Mouse (Mus musculus) megakaryocyte-erythroid progenitor cell, adult 5 weeks (primary cell): ENCODE data around the gene Adgrl1. TPM values are rescaled to one million over a fixed set of nuclear protein-coding genes. Genes with fewer than 3 reads are reported as not detected.

ENCODE experiments used
- polyA plus RNA-seq: library from polyadenylated mRNA; stranded (reverse); fragments of >175 nt; gene quantifications from 2 replicates; pipeline ENCODE4 v1.2.3, GENCODE M21; 2012

The Adgrl1 gene
- 12.8 and 26.7 TPM in 2 replicates for polyA plus RNA-seq

DNA sequence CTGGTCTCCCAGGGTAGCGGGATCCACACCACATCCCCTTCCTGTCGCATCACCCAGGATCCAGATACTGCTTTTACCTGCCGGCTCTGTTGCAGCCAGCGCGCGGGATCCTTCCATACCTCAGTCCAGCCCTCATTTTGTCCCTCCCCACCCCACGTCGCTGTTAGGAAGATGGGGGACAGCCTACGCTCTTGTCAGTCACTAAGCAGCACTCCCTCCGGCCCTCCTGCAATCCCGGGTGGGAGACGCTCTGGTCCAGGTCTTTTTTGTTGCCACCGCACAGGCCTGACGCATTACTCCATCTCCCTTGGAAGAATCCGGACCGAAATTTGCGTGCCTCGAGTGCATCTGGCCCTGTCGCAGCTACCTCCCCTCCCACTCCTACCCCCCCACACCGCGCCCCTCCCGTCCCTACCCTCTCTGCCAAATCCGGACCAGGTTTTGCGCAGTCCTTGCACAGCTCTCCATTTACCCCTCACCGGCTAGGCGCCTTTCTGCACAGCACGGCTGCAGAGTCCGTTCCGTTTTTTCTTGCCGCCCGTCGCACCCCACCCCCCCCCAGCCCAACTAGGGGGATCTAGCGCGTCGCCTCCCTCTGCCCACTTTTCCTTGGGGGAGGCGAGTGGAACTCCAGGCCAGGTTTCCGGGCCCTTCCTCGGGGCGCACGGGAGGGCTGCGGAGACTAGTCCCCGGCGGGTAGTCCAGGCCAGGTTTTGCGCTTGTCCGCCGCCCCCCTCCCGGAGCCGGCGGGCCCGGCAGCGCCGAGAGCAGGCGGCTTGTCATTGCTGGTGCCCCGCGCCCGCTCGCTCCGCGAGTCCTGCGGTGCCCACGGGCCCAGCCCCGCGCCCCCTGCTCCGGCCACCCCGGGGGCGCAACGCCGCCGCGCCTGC, at the start of gene Adgrl1:
Gene Adgrl1, plus strand, starts transcription at position 743 of the 890 bp plus-strand sequence.

DNA sequence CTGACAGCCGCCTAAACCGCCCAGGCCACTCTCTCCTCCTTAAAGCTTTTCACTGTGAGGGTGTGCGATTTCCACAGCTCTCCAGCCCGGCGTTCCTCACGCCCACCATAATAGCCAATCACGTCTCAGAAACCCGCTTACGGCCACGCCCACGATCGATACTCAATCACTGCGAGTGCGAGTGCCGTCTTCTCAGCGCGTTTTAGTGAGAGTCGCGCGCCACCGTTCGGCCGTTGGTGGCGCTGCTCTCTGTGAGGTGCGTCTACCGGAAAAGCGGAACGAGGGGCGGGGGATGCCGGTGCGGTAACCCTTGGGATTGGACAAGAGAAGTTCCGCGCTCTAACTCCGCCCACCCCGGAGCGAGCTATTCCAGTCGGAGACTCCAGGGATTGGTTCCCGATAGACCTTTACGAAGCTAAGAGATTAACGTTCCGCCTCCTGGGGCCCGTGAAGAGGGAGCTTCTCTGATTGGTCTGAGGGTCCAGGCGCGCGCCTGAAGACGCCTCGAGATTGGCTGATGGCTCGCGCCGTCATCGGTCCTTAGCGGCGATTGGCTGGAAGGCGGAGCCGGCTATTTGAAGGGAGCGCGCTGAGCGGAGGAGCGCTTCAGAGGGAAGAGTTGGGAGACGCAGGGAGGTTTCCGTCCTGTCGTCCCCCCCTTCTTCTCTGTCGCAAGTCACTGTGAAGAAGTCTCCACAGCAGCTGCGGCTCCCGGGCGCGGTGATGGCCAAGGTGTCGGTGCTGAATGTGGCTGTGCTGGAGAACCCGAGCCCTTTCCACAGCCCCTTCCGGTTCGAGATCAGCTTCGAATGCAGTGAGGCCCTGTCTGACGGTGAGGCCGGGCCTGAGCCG, 55.4 kb downstream of the Adgrl1 start, which contains the start of the genes Gm10644 and Asf1b:
Gene Gm10644, minus strand, starts transcription at position 100 of the 852 bp plus-strand sequence.
Gene Asf1b, plus strand, starts transcription at position 402 of the 852 bp plus-strand sequence.

DNA sequence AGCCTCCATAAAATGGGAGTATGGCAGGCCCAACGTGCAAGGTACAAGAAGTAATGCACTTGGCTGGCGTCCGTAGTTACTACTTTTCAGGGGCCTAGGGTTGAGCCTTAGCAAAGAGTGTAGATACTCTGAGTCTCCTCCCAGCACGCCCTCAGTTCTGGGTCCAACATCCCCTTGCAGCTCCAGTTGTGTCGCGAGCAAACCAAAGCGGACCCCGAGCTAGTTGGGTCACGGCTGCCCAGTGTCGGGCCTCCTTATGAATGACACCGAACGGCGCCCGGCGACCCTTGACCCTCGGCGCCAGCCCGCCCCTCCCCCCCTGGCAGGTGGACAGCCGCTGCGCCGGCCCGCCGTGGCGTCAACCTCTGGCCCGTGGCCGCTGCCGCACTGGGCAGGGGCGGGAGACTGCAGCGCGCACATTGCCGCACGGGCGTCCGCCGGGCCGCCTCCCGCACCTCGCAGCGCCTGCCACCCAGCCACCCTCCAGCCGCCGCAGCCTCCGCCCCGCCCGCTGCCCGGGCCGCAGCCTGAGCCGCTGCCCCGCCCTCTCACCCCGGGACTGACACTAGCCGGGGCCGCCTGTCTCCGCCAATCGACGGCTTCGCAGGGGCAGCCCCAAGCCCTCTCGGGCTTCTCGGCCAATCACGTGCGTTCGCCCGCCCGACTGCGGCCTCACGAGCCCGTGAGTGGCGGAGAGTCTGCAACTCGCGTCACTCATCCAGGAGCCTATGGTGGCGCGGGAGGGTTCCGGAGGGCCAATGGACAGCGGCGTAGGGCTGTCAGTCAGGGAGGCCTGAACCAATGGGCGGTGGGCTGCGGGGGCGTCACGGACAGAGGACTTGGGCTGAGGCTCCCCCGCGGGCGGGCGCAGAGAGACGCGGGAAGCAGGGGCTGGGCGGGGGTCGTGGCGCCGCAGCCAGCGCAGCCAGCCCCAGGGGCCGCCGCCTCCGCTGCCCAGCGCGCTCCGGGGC, 72.5 kb downstream of the Adgrl1 start, which contains the start of gene Prkaca:
Gene Prkaca, plus strand, starts transcription at position 844 of the 971 bp plus-strand sequence.

Other genes starting within 250 kb of the Adgrl1 start
- gene Gipc1, start 247.4 kb upstream of the Adgrl1 start, polyA plus RNA-seq, result 107 and 120 TPM in 2 replicates
- gene Ptger1, start 233.4 kb upstream of the Adgrl1 start, polyA plus RNA-seq, result 0.29 and 0.31 TPM in 2 replicates
- 135 and 146 TPM in 2 replicates for gene Pkn1, start 200.9 kb upstream of the Adgrl1 start, polyA plus RNA-seq
- 46.6 and 55.5 TPM in 2 replicates for gene Ddx39, start 184.9 kb upstream of the Adgrl1 start, polyA plus RNA-seq
- gene Adgre5, start 158.8 kb upstream of the Adgrl1 start, polyA plus RNA-seq, result 53.2 and 59.7 TPM in 2 replicates
- 0.03 TPM in 1 of 2 replicates, not detected in the other for gene Gm10644, start 55.1 kb downstream of the Adgrl1 start, polyA plus RNA-seq
- gene Asf1b, start 55.4 kb downstream of the Adgrl1 start, polyA plus RNA-seq, result 177 and 220 TPM in 2 replicates
- 21.8 and 27.0 TPM in 2 replicates for gene Prkaca, start 72.9 kb downstream of the Adgrl1 start, polyA plus RNA-seq
- 183 and 218 TPM in 2 replicates for gene Samd1, start 97.6 kb downstream of the Adgrl1 start, polyA plus RNA-seq
- gene 1700067K01Rik, start 101.4 kb downstream of the Adgrl1 start, polyA plus RNA-seq, result 0.54 and 0.89 TPM in 2 replicates
- 0.04 and 0.16 TPM in 2 replicates for gene 2210011C24Rik, start 112.1 kb downstream of the Adgrl1 start, polyA plus RNA-seq
- gene Palm3, start 121.4 kb downstream of the Adgrl1 start, polyA plus RNA-seq, result 0.11 and 0.31 TPM in 2 replicates
- 6.6 and 10.7 TPM in 2 replicates for gene Il27ra, start 142.5 kb downstream of the Adgrl1 start, polyA plus RNA-seq
- gene Rln3, start 144.9 kb downstream of the Adgrl1 start, polyA plus RNA-seq, result 0.18 TPM in 1 of 2 replicates, not detected in the other
- gene Gm10643, start 165.0 kb downstream of the Adgrl1 start, polyA plus RNA-seq, result 0.06 and 0.25 TPM in 2 replicates
- 44.9 and 58.5 TPM in 2 replicates for gene Rfx1, start 166.7 kb downstream of the Adgrl1 start, polyA plus RNA-seq
- 52.7 and 58.9 TPM in 2 replicates for gene Dcaf15, start 204.7 kb downstream of the Adgrl1 start, polyA plus RNA-seq
- gene Podnl1, start 225.9 kb downstream of the Adgrl1 start, polyA plus RNA-seq, result 0.76 and 1.00 TPM in 2 replicates
- gene Cc2d1a, start 247.8 kb downstream of the Adgrl1 start, polyA plus RNA-seq, result 33.0 and 37.0 TPM in 2 replicates
- 0.84 and 1.5 TPM in 2 replicates for gene 4930432K21Rik, start 247.9 kb downstream of the Adgrl1 start, polyA plus RNA-seq